Mouse (Mus musculus) kidney, postnatal 0 days (tissue): ENCODE measurements around the gene Eif1ad. TPM values are rescaled to one million over a fixed set of nuclear protein-coding genes. Genes with fewer than 3 reads are reported as not detected.

Experiments used
- ATAC-seq: fragments of 200-750 bp; cut with Nextera tagmentation; replicated peaks from 2 replicates; pipeline ENCODE4 v1.8.0; 2017; ENCODE audit warnings: low read depth, moderate number of reproducible peaks, moderate TSS enrichment, moderate library complexity; ENCODE audit not compliant: low FRiP score
- DNase-seq: peaks from one replicate; pipeline ENCODE4 v3.0.0-alpha.2; 2016; ENCODE audit warnings: low spot score
- H3K27ac ChIP-seq: fragments of 300-500 bp; sonication (generic); 2 replicates; pipeline ENCODE4 v1.5.1; 2014; ENCODE audit warnings: mild to moderate bottlenecking
- H3K27me3 ChIP-seq: fragments of 300-500 bp; sonication (generic); 2 replicates; pipeline ENCODE4 v1.6.1; 2014; ENCODE audit warnings: low read length, mixed read lengths; ENCODE audit not compliant: insufficient read depth
- H3K36me3 ChIP-seq: fragments of 300-500 bp; sonication (generic); 2 replicates; pipeline ENCODE4 v1.6.1; 2014; ENCODE audit warnings: low read length, mixed read lengths; ENCODE audit not compliant: insufficient read depth
- H3K4me1 ChIP-seq: fragments of 300-500 bp; sonication (generic); replicated peaks from 2 replicates; pipeline ENCODE4 v1.6.1; 2014; ENCODE audit warnings: antibody characterized with exemption, low read length, mixed read lengths; ENCODE audit not compliant: insufficient read depth
- H3K4me2 ChIP-seq: fragments of 300-500 bp; sonication (generic); 2 replicates; pipeline ENCODE4 v1.6.1; 2014; ENCODE audit warnings: mild to moderate bottlenecking, low read length, moderate library complexity, mixed read lengths
- H3K4me3 ChIP-seq: fragments of 300-500 bp; sonication (generic); replicated peaks from 2 replicates; pipeline ENCODE4 v1.5.1; 2014; ENCODE audit warnings: low read depth, low read length
- H3K9ac ChIP-seq: fragments of 300-500 bp; sonication (generic); 2 replicates; pipeline ENCODE4 v1.6.1; 2014; ENCODE audit warnings: low read depth, low read length
- H3K9me3 ChIP-seq: fragments of 300-500 bp; sonication (generic); replicated peaks from 2 replicates; pipeline ENCODE4 v1.6.1; 2016; ENCODE audit warnings: low read length, inconsistent platforms, mixed read lengths
- CTCF ChIP-seq: IDR thresholded peaks from 2 replicates; pipeline ENCODE4 v1.5.1; 2016; ENCODE audit warnings: antibody characterized with exemption, low read depth, mild to moderate bottlenecking, moderate library complexity
- WGBS: fragments of 180-500 bp; shearing (Covaris S2); extraction: QIAGEN DNeasy Blood & Tissue Kit; methylation state at CpG from one replicate; pipeline ENCODE4 v1.1.7; 2014; 5-methylcytosine and 5-hydroxymethylcytosine counted together
- polyA plus RNA-seq: library from polyadenylated mRNA; unstranded; fragments of >200 nt; fragmentation: Nextera tagmentation; extraction: Ambion mirVana; gene quantifications from 2 replicates; pipeline ENCODE4 v1.2.1, GENCODE M21; 2015

Gene Eif1ad
- 30.8 and 34.0 TPM in 2 replicates for polyA plus RNA-seq

GRCm38 (mm10) chr19:5366175-5367052 is at the start of gene Eif1ad:
Eif1ad (plus strand) TSS chr19:5366741.
- Histone ChIP-seq H3K27me3 (no peaks in the 10 kb centered on the region), H3K9me3 (no peaks in the 10 kb centered on the region), H3K27ac (peak within 1 kb of the TSS; percentile 95), H3K4me1 (peaks cover 13% of the 10 kb centered on the region; the same call in 1 of the 2 replicates), H3K9ac (peak within 1 kb of the TSS; percentile 73), H3K4me3 (peak within 1 kb of the TSS; percentile 86), H3K36me3 (peaks cover 28% of the 10 kb centered on the region), H3K4me2 (peak within 1 kb of the TSS; percentile 74)
- ATAC-seq (peak; percentile 92), DNase-seq (peak; percentile 97)
- TF ChIP-seq CTCF = no peak; the same call in 1 of the 2 replicates
- under 1% methylated on average over 80 of the region's 92 CpGs for WGBS

DNA sequence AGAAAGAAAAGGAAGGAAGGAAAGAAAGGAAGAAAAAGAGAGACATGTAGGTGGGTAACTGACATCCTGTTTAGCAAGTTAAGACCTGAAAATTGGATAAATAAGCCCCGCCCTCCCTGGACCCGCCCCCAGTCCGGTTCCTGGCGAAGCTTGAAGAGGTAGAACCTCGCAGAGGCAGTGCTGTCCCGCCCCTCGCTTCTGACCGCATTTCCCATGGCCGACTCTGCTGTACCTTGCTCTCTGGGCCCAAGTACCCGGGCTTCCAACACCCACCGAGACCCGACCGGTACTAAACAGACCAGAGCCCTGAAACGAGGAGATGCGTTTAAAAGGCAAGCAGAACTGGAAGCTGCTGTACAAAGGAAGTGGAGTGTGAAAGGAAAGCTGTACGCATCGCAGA is 42.7 kb upstream of the Eif1ad start:
- Histone ChIP-seq H3K27ac (no peak overlapping the region), H3K4me3 (0 out of 2 replicates have a peak overlapping the region, but pooled peaks have one; percentile 9), H3K9me3 (no peaks in the 10 kb centered on the region), H3K4me2 (peak overlapping the region; percentile 45), H3K27me3 (no peaks in the 10 kb centered on the region), H3K4me1 (0 out of 2 replicates have a peak, but pooled peaks cover 3% of the 10 kb centered on the region), H3K36me3 (no peaks in the 10 kb centered on the region), H3K9ac (peak overlapping the region; percentile 37; the same call in 1 of the 2 replicates)
- ATAC-seq (peak; percentile 71; the same call in 1 of the 2 replicates), DNase-seq (peak; percentile 57)
- 30% methylated on average over 17 of the region's 17 CpGs for whole genome bisulfite sequencing
- TF ChIP-seq CTCF = no peak

- H3K9ac ChIP-seq = no peak overlapping the region
- no peaks in the 10 kb centered on the region for H3K9me3 ChIP-seq
- WGBS = 67% methylated on average over 19 of the region's 19 CpGs
- no peaks in the 10 kb centered on the region for H3K36me3 ChIP-seq
- H3K4me2 ChIP-seq = no peak overlapping the region
- no peak overlapping the region for H3K4me3 ChIP-seq
- 0 out of 2 replicates have a peak, but pooled peaks cover 3% of the 10 kb centered on the region for H3K4me1 ChIP-seq
- peak overlapping the region; percentile 60; the same call in 1 of the 2 replicates for H3K27ac ChIP-seq
- TF ChIP-seq CTCF = no peak
- ATAC-seq (peak; percentile 43; the same call in 1 of the 2 replicates), DNase-seq (peak; percentile 12)
- H3K27me3 ChIP-seq = no peaks in the 10 kb centered on the region
Measured at GRCm38 (mm10) chr19:5327970-5328369, 38.6 kb upstream of the Eif1ad start.

DNA sequence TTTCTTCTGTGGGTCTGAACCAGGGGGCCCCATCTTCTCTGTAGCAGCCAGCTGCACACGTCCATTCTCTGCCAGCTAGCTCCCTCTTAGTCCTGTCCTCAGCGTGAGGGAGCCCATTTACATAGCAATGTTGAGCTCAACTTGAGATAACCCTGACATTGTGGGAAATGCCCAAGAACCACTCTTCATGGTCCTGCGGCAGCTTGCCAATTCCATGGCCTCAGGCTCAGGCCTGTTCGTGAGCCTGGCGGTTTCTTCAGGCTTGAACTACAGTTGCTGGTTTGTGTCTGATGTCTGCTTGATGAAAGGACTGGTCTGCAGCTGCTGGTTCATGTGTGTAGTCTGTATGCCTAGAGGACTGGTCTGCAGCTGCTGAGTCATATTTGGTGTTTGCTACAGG is 31.8 kb upstream of the Eif1ad start:
- Histone ChIP-seq H3K4me2 (no peak overlapping the region), H3K4me3 (no peak overlapping the region), H3K9me3 (no peaks in the 10 kb centered on the region), H3K27me3 (no peaks in the 10 kb centered on the region), H3K27ac (no peak overlapping the region), H3K4me1 (no peaks in the 10 kb centered on the region), H3K9ac (no peak overlapping the region), H3K36me3 (no peaks in the 10 kb centered on the region)
- WGBS = 77% methylated on average over 5 of the region's 5 CpGs
- TF ChIP-seq CTCF = no peak
- ATAC-seq (no peak), DNase-seq (no peak)

DNA sequence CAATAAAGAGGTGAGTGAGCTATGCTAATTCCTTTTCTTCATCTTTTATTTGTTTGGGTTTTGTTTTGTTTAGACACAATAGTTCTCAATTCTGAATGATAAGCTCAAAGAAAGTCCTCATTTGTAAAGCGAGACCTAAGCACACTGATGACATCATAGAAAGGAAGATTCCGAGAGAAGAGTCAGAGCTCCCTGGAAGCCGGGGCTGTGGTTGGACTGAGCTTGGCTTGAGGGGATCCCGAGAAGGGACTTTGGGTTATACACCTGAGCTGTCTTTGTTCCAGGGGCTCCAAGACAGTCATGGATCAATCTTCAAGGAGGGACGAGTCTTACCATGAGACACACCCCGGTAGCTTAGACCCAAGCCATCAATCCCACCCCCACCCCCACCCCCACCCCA is 31.1 kb upstream of the Eif1ad start, which contains the start of gene Catsper1:
TSS of gene Catsper1 (plus strand) at position 301 of the 400 bp plus-strand sequence.
- no peak within 1 kb of the TSS for H3K4me3 ChIP-seq
- H3K36me3 ChIP-seq = no peaks in the 10 kb centered on the region
- TF ChIP-seq CTCF = no peak
- H3K9me3 ChIP-seq = no peaks in the 10 kb centered on the region
- no peaks in the 10 kb centered on the region for H3K4me1 ChIP-seq
- ATAC-seq (no peak), DNase-seq (no peak)
- H3K9ac ChIP-seq = no peak within 1 kb of the TSS
- no peak within 1 kb of the TSS for H3K4me2 ChIP-seq
- H3K27me3 ChIP-seq = no peaks in the 10 kb centered on the region
- WGBS = 90% methylated on average over 6 of the region's 6 CpGs
- H3K27ac ChIP-seq = no peak within 1 kb of the TSS

DNA sequence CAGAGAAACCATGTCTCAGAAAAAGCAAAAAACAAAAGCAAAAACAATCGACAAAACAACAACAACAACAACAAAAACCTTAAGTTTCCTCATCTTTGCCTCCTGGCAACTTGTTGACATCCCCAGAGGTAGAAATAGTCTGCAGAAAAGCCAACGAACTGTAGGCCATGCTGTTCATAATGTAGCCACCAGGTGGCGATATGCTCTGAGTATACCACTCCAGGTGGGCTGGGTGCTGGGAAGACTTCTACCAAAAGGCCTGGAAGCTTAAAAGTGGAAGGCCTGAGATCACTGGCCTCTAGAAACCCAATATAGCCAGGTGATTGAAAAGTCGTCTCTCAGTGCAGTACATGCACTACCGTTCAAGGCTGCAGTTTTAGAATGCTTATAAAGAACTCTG is 28.6 kb upstream of the Eif1ad start:
- H3K36me3 ChIP-seq = no peaks in the 10 kb centered on the region
- 15% methylated on average over 5 of the region's 5 CpGs for WGBS

More for the DNA sequence above, 28.6 kb upstream of the Eif1ad start:
- H3K9ac ChIP-seq = no peak overlapping the region
- DNase-seq (peak; percentile 84), ATAC-seq (no peak; the same call in 1 of the 2 replicates)
- H3K27me3 ChIP-seq = no peaks in the 10 kb centered on the region
- no peak overlapping the region for H3K4me2 ChIP-seq
- no peaks in the 10 kb centered on the region for H3K9me3 ChIP-seq
- H3K4me3 ChIP-seq = no peak overlapping the region
- TF ChIP-seq CTCF = peak; percentile 95
- H3K4me1 ChIP-seq = no peaks in the 10 kb centered on the region
- no peak overlapping the region for H3K27ac ChIP-seq
